Mouse (Mus musculus) midbrain, embryonic 16.5 days (tissue): ENCODE measurements at regions not wholly inside any gene's neighbourhood (a gene's known extent, or its start where the extent isn't known, plus 50 kb on each side); places are given as distances from the start of the nearest gene placed in this dataset.

Experiments
- ATAC-seq: fragments of 200-750 bp; cut with Nextera tagmentation; 2 replicates; pipeline ENCODE4 v1.8.0; 2017; ENCODE audit warnings: moderate TSS enrichment
- H3K27ac ChIP-seq: fragments of 300-500 bp; sonication (generic); 2 replicates; pipeline ENCODE4 v1.5.1; 2014; ENCODE audit warnings: mild to moderate bottlenecking, low read length, mixed read lengths
- H3K27me3 ChIP-seq: fragments of 300-500 bp; sonication (generic); 2 replicates; pipeline ENCODE4 v1.6.1; 2014; ENCODE audit warnings: low read depth, low read length, mixed read lengths; ENCODE audit not compliant: control insufficient read depth, insufficient read depth
- H3K36me3 ChIP-seq: fragments of 300-500 bp; sonication (generic); 2 replicates; pipeline ENCODE4 v1.6.1; 2014; ENCODE audit warnings: mild to moderate bottlenecking, low read length, moderate library complexity, mixed read lengths; ENCODE audit not compliant: control insufficient read depth, insufficient read depth
- H3K4me1 ChIP-seq: fragments of 300-500 bp; sonication (generic); 2 replicates; pipeline ENCODE4 v1.6.1; 2014; ENCODE audit warnings: mild to moderate bottlenecking, low read length, mixed read lengths; ENCODE audit not compliant: control insufficient read depth, insufficient read depth
- H3K4me2 ChIP-seq: fragments of 300-500 bp; sonication (generic); 2 replicates; pipeline ENCODE4 v1.6.1; 2014; ENCODE audit warnings: mild to moderate bottlenecking, low read length, mixed read lengths
- H3K4me3 ChIP-seq: fragments of 300-500 bp; sonication (generic); 2 replicates; pipeline ENCODE4 v1.5.1; 2014; ENCODE audit warnings: low read depth, mild to moderate bottlenecking, low read length, moderate library complexity, mixed read lengths
- H3K9ac ChIP-seq: fragments of 300-500 bp; sonication (generic); 2 replicates; pipeline ENCODE4 v1.6.1; 2014; ENCODE audit warnings: low read depth, low read length, mixed read lengths
- H3K9me3 ChIP-seq: fragments of 300-500 bp; sonication (generic); replicated peaks from 2 replicates; pipeline ENCODE4 v1.6.1; 2014; ENCODE audit warnings: mild to moderate bottlenecking, low read length, mixed read lengths; ENCODE audit not compliant: control insufficient read depth, poor library complexity, severe bottlenecking
- WGBS: fragments of 180-500 bp; shearing (Covaris S2); extraction: QIAGEN DNeasy Blood & Tissue Kit; methylation state at CpG from one replicate; pipeline ENCODE4 v1.1.7; 2014; 5-methylcytosine and 5-hydroxymethylcytosine counted together

- H3K4me2 ChIP-seq = no peak overlapping the region
- no peaks in the 10 kb centered on the region for H3K36me3 ChIP-seq
- ATAC-seq = no peak
- H3K9ac ChIP-seq = no peak overlapping the region
- peaks cover 10% of the 10 kb centered on the region; the same call in 1 of the 2 replicates for H3K4me1 ChIP-seq
- no peak overlapping the region for H3K4me3 ChIP-seq
- no peaks in the 10 kb centered on the region for H3K9me3 ChIP-seq
- 76% methylated on average over 2 of the region's 2 CpGs for WGBS
- H3K27ac ChIP-seq = no peak overlapping the region
- no peaks in the 10 kb centered on the region for H3K27me3 ChIP-seq
These were observed 83.5 kb upstream of the Fam49a start for GRCm38 (mm10) chr12:12178391-12178790.

- H3K27ac ChIP-seq = no peak overlapping the region
- H3K36me3 ChIP-seq = no peaks in the 10 kb centered on the region
- H3K9ac ChIP-seq = no peak overlapping the region
- H3K4me1 ChIP-seq = peaks cover 10% of the 10 kb centered on the region; the same call in 1 of the 2 replicates
- H3K27me3 ChIP-seq = no peaks in the 10 kb centered on the region
- H3K4me2 ChIP-seq = no peak overlapping the region
- no peaks in the 10 kb centered on the region for H3K9me3 ChIP-seq
- no peak overlapping the region for H3K4me3 ChIP-seq
- ATAC-seq = peak; percentile 30; the same call in 1 of the 2 replicates
- WGBS = 52% methylated on average over 10 of the region's 10 CpGs
These were observed 82.6 kb upstream of the Fam49a start for GRCm38 (mm10) chr12:12179292-12179865.

GRCm38 (mm10) chr12:12180986-12181385, 81.0 kb upstream of the Fam49a start:
- no peaks in the 10 kb centered on the region for H3K27me3 ChIP-seq
- H3K9ac ChIP-seq = no peak overlapping the region
- H3K9me3 ChIP-seq = no peaks in the 10 kb centered on the region
- no peak for ATAC-seq
- WGBS = 100% methylated on average over 1 of the region's 1 CpGs
- no peaks in the 10 kb centered on the region for H3K36me3 ChIP-seq
- peaks cover 10% of the 10 kb centered on the region; the same call in 1 of the 2 replicates for H3K4me1 ChIP-seq
- no peak overlapping the region for H3K4me2 ChIP-seq
- H3K27ac ChIP-seq = no peak overlapping the region
- no peak overlapping the region for H3K4me3 ChIP-seq

- Histone ChIP-seq H3K4me3 (no peak overlapping the region), H3K9me3 (no peaks in the 10 kb centered on the region), H3K27me3 (no peaks in the 10 kb centered on the region), H3K4me1 (peaks cover 6% of the 10 kb centered on the region; the same call in 1 of the 2 replicates), H3K36me3 (no peaks in the 10 kb centered on the region), H3K4me2 (no peak overlapping the region), H3K27ac (no peak overlapping the region), H3K9ac (no peak overlapping the region)
- WGBS = 92% methylated on average over 4 of the region's 4 CpGs
- ATAC-seq = no peak
These were observed 80.3 kb upstream of the Fam49a start for GRCm38 (mm10) chr12:12181686-12182085.

- Histone ChIP-seq H3K4me2 (no peak overlapping the region), H3K4me3 (no peak overlapping the region), H3K9me3 (no peaks in the 10 kb centered on the region), H3K27ac (no peak overlapping the region), H3K9ac (no peak overlapping the region), H3K27me3 (no peaks in the 10 kb centered on the region), H3K4me1 (no peaks in the 10 kb centered on the region), H3K36me3 (no peaks in the 10 kb centered on the region)
- ATAC-seq = no peak
- 84% methylated on average over 2 of the region's 2 CpGs for WGBS
These were observed 75.6 kb upstream of the Fam49a start for GRCm38 (mm10) chr12:12186353-12186752.

GRCm38 (mm10) chr12:12195066-12195465, 66.9 kb upstream of the Fam49a start:
- ATAC-seq = no peak
- no peak overlapping the region for H3K27ac ChIP-seq
- 55% methylated on average over 1 of the region's 1 CpGs for WGBS
- H3K4me1 ChIP-seq = no peaks in the 10 kb centered on the region
- no peaks in the 10 kb centered on the region for H3K36me3 ChIP-seq
- H3K4me2 ChIP-seq = no peak overlapping the region
- H3K27me3 ChIP-seq = no peaks in the 10 kb centered on the region
- H3K9me3 ChIP-seq = no peaks in the 10 kb centered on the region
- H3K4me3 ChIP-seq = no peak overlapping the region
- H3K9ac ChIP-seq = no peak overlapping the region

- Histone ChIP-seq H3K9ac (no peak overlapping the region), H3K36me3 (no peaks in the 10 kb centered on the region), H3K9me3 (no peaks in the 10 kb centered on the region), H3K27ac (no peak overlapping the region), H3K4me1 (no peaks in the 10 kb centered on the region), H3K27me3 (no peaks in the 10 kb centered on the region), H3K4me2 (no peak overlapping the region), H3K4me3 (no peak overlapping the region)
- no peak for ATAC-seq
- 87% methylated on average over 3 of the region's 3 CpGs for WGBS
These were observed 65.3 kb upstream of the Fam49a start for GRCm38 (mm10) chr12:12196627-12197026.

- no peak overlapping the region for H3K9ac ChIP-seq
- ATAC-seq = no peak
- H3K4me2 ChIP-seq = no peak overlapping the region
- H3K27me3 ChIP-seq = no peaks in the 10 kb centered on the region
- H3K27ac ChIP-seq = no peak overlapping the region
- H3K4me3 ChIP-seq = no peak overlapping the region
- no peaks in the 10 kb centered on the region for H3K36me3 ChIP-seq
- H3K4me1 ChIP-seq = no peaks in the 10 kb centered on the region
- 66% methylated on average over 1 of the region's 1 CpGs for WGBS
- H3K9me3 ChIP-seq = no peaks in the 10 kb centered on the region
These were observed 53.7 kb upstream of the Fam49a start for GRCm38 (mm10) chr12:12208216-12208615.
